Mouse (Mus musculus) kidney, adult 2 months (tissue): Measurements from ENCODE around the gene Card10.

Experiments
- CTCF ChIP-seq: fragments of 200-500 bp; conservative IDR thresholded peaks from 2 replicates; pipeline ENCODE4 v1.5.1; 2011; ENCODE audit warnings: low read depth, mild to moderate bottlenecking, control low read depth, low read length, moderate library complexity, mixed read lengths; ENCODE audit not compliant: insufficient read depth, insufficient read length
- POLR2A ChIP-seq: fragments of 200-500 bp; IDR thresholded peaks from one replicate; pipeline ENCODE4 v1.6.1; 2011; ENCODE audit warnings: low read depth, low read length, control low read depth

- no peak for TF ChIP-seq CTCF
- TF ChIP-seq POLR2A: no peak
Measured at GRCm38 (mm10) chr15:78758132-78758531, 44.7 kb downstream of the Card10 start.
